Mouse (Mus musculus): Measurements from ENCODE around the gene Hras.

Gene Hras

GRCm38 (mm10) chr7:141193948-141194347 lies at the start of gene Hras, which contains the start of gene Lrrc56:
TSS of gene Hras (minus strand) at chr7:141194005.
TSS of gene Lrrc56 (plus strand) at chr7:141194157.
- peak; percentile 97 for DNase-seq (ENCODE audit: low read depth)

GRCm38 (mm10) chr7:141231551-141231950 lies 37.7 kb upstream of the Hras start:
- DNase-seq (ENCODE audit: low read depth) = no peak

- DNase-seq (ENCODE audit: low read depth) = no peak
Measured at GRCm38 (mm10) chr7:141231111-141231510, 37.3 kb upstream of the Hras start.

- DNase-seq (ENCODE audit: low read depth) = no peak
Measured at GRCm38 (mm10) chr7:141230570-141230969, 36.8 kb upstream of the Hras start.

- DNase-seq (ENCODE audit: low read depth) = no peak
Measured at GRCm38 (mm10) chr7:141229702-141230101, 35.9 kb upstream of the Hras start.

GRCm38 (mm10) chr7:141228279-141229067 lies 34.7 kb upstream of the Hras start, which contains the start of gene Phrf1:
TSS of gene Phrf1 (plus strand) at chr7:141228784.
- DNase-seq (ENCODE audit: low read depth) = peak; percentile 72

GRCm38 (mm10) chr7:141227796-141228195 lies 34.0 kb upstream of the Hras start:
- DNase-seq (ENCODE audit: low read depth) = no peak

- DNase-seq (ENCODE audit: low read depth) = no peak
Measured at GRCm38 (mm10) chr7:141226535-141226934, 32.7 kb upstream of the Hras start.

- no peak for DNase-seq (ENCODE audit: low read depth)
Measured at GRCm38 (mm10) chr7:141222696-141223215, 29.0 kb upstream of the Hras start.

- no peak for DNase-seq (ENCODE audit: low read depth)
Measured at GRCm38 (mm10) chr7:141222126-141222467, 28.3 kb upstream of the Hras start.

- peak; percentile 97 for DNase-seq (ENCODE audit: low read depth)
Measured at GRCm38 (mm10) chr7:141221249-141222125, 27.7 kb upstream of the Hras start.

- no peak for DNase-seq (ENCODE audit: low read depth)
Measured at GRCm38 (mm10) chr7:141220377-141220776, 26.6 kb upstream of the Hras start.

GRCm38 (mm10) chr7:141219558-141220099 lies 25.8 kb upstream of the Hras start:
- no peak for DNase-seq (ENCODE audit: low read depth)

GRCm38 (mm10) chr7:141218557-141219133 lies 24.8 kb upstream of the Hras start:
- DNase-seq (ENCODE audit: low read depth) = no peak

- DNase-seq (ENCODE audit: low read depth) = no peak
Measured at GRCm38 (mm10) chr7:141218141-141218540, 24.3 kb upstream of the Hras start.

- DNase-seq (ENCODE audit: low read depth) = no peak
Measured at GRCm38 (mm10) chr7:141217343-141218013, 23.7 kb upstream of the Hras start.

- no peak for DNase-seq (ENCODE audit: low read depth)
Measured at GRCm38 (mm10) chr7:141216894-141217293, 23.1 kb upstream of the Hras start.

GRCm38 (mm10) chr7:141215880-141216733 lies 22.3 kb upstream of the Hras start:
- DNase-seq (ENCODE audit: low read depth) = peak; percentile 42

GRCm38 (mm10) chr7:141215101-141215879 lies 21.5 kb upstream of the Hras start, which contains the start of gene Rassf7:
TSS of gene Rassf7 (plus strand) at chr7:141215860.
- DNase-seq (ENCODE audit: low read depth) = peak; percentile 95

- no peak for DNase-seq (ENCODE audit: low read depth)
Measured at GRCm38 (mm10) chr7:141214310-141214709, 20.5 kb upstream of the Hras start.

All from c-Kit-positive CD71-negative TER-119-negative erythroid progenitor cells, embryonic 14.5 days (primary cell).